Mouse (Mus musculus) brain, embryonic 14.5 days (tissue): ENCODE results near the gene Cgnl1. TPM values are rescaled to one million over a fixed set of nuclear protein-coding genes. Genes with fewer than 3 reads are reported as not detected.

Experiments used
- DNase-seq: peaks from one replicate; pipeline ENCODE4 v3.0.0-alpha.2; 2011; ENCODE audit warnings: low read depth
- CTCF ChIP-seq: fragments of 200-500 bp; IDR thresholded peaks from 2 replicates; pipeline ENCODE4 v1.5.1; 2012; ENCODE audit warnings: inconsistent platforms, mild to moderate bottlenecking, moderate library complexity, borderline replicate concordance; ENCODE audit not compliant: insufficient read depth, insufficient read length; ENCODE audit errors: extremely low read depth
- POLR2A ChIP-seq: fragments of 200-500 bp; IDR thresholded peaks from 2 replicates; pipeline ENCODE4 v1.6.1; 2012; ENCODE audit warnings: mild to moderate bottlenecking, inconsistent platforms, borderline replicate concordance; ENCODE audit not compliant: poor library complexity, insufficient read depth, insufficient read length, severe bottlenecking; ENCODE audit errors: extremely low read depth
- polyA plus RNA-seq: library from polyadenylated mRNA; depleted of rRNA; stranded (reverse); fragments of >200 nt; gene quantifications from 2 replicates; pipeline ENCODE4 v1.2.3, GENCODE M21; 2012; rRNA removed

Cgnl1 gene
- polyA plus RNA-seq, 1 experiment = 8.2 TPM

- DNase-seq = no peak
- TF ChIP-seq POLR2A (no peak), CTCF (no peak)
Observed at GRCm38 (mm10) chr9:71586408-71586807, 185.0 kb downstream of the Cgnl1 start.

- no peak for DNase-seq
Observed at GRCm38 (mm10) chr9:71582771-71583170, 188.6 kb downstream of the Cgnl1 start.

GRCm38 (mm10) chr9:71578896-71579564 lies 192.4 kb downstream of the Cgnl1 start:
- TF ChIP-seq POLR2A = no peak
- TF ChIP-seq CTCF = no peak
- peak; percentile 23 for DNase-seq

More at GRCm38 (mm10) chr9:71582771-71583170, 188.6 kb downstream of the Cgnl1 start:
- TF ChIP-seq POLR2A (no peak), CTCF (no peak)

Other genes starting within 250 kb of the Cgnl1 start
- gene Myzap, start 179.2 kb downstream of the Cgnl1 start, polyA plus RNA-seq = 2.4 and 2.9 TPM in 2 replicates